Mouse (Mus musculus): ENCODE measurements around the gene Rorc.

Gene Rorc

DNA sequence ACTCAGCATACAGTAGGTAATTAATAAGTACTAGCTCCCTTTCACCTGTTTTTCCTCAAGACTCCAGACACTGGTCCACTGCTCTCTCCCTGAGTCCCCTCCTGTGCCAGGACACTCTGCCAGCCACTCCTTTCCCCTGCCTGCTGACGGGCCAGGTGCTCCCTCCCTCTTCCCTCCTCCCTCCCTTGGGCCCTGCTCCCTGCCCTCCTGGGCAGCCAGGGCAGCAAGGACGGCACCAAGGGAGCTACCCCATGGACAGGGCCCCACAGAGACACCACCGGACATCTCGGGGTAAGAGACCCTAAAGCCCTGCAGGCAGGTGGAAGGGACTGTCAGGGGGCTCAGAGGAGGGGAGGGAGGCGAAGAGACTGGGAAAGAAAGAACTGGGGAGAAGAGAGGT, at the start of gene Rorc:
Gene Rorc (plus strand): TSS at position 154 of the 400 bp plus-strand sequence.
- DNase-seq, result peak; percentile 86

DNA sequence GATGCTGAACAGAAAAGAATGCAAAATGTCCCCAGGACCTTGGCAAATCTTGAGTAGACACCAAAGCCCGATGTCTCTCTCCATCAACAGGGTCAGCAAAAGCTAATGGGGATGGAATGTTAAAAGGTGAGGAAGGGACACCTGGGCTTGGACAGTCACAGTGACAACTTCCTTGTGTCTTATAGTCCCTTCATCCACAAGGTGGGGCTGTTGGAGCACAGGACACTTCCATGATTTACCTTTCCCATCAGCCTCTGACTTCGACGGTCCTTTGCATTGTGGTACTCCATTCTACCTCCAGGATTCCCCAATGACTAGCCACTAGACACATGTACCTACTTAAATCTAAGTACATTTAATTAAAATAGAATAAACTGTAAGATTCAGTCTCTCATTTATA, 43.9 kb upstream of the Rorc start:
- no peak for DNase-seq

DNA sequence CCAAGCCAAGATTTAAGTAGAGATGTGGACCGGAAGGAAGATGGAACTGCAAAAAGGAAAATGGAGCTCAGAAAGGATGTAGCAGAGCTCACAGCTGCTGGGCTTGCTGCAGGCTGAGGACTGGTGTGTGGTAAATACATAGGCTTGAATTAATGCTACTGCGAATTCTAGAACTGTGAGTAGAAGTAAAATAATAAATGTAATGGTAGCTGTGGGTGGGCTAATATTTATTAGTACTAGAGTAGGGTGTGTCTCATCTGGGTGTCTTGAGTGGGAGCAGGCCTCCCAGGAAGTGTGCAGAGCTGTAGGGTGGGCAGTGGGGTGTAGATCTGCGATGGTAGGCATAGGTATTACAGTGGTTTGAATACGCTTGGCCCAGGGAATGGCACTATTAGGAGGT, 38.2 kb upstream of the Rorc start:
- no peak for DNase-seq

DNA sequence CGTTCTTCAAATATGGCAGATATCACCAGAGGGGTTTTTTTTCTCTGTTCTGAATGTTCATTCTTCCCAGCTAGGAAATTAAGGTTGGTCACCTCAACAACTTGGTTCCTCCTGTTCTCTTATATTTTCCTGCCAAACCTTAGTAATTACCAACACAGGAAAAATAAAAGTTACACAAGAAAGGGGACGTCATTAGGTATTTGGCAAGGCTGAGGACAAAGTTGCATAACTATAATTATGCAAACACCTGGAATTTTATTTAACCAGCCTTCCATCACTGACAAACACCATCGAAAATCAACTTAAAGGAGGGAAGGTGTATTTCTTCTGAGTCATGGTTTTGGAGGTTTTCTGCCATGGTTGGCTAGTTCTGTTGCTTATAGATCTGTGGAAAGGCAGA, 34.1 kb upstream of the Rorc start:
- no peak for DNase-seq

DNA sequence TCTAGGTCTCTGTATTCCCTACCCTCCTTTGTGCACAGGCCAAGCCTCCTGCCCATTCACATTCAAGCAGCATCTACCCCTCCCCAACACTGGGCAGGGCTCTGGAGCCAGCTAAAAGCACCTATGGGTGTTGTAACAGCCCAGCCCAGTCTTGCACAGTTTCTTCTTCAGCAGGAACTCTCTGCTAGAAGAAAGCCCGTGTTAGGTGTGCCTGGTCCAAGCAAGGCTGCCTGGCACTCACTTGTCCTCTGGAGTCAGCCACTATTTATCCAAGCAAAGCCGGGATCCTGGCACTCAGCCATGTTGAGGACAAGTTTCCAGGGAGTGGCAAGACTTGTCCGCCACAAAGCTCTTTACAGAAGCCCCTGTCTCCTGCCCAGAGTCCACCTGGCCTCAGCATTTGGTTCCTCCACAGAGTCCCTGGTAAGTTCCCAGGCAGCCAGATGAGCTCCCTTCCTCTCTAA, 30.6 kb upstream of the Rorc start, which contains the start of gene Them5:
Gene Them5 (plus strand): TSS at position 141 of the 464 bp plus-strand sequence.
- peak; percentile 47 for DNase-seq

DNA sequence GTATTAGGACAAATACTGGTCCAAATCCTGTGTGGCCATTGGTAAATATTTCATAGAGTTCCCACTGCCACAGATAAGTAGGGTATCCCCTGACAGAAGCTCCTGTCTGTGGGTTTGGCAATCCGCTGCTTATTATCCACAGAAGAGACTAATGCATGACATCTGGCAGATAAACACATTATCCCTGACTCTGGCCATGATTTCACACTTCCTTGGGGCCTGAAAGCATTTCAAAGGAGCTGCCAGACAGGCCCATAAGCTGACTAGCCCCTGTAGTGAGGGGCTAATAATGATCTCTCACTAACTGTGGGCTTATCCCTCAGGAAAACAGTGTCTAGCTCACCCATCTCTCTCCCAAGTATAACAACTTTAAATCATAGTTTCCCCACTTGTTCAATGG, 30.0 kb upstream of the Rorc start:
- DNase-seq, result no peak

DNA sequence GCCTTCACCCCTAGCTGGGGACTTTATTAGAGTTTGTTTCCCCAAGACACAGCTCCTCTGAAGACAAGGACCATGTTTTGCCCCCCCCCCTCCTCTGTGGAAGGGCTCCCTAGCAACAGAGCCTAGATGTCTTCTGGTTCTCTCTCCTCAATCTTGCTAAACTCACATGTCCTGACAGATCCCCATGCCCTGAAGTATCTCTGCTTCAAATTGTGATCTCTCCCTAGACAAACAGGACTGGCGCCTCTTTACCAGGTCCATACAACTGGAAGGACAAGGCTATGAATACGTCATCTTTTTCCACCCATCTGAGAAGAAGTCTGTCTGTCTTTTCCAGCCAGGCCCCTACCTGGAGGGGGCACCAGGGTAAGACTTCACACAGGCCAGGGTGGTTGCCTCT, 28.4 kb upstream of the Rorc start:
- DNase-seq, result no peak

DNA sequence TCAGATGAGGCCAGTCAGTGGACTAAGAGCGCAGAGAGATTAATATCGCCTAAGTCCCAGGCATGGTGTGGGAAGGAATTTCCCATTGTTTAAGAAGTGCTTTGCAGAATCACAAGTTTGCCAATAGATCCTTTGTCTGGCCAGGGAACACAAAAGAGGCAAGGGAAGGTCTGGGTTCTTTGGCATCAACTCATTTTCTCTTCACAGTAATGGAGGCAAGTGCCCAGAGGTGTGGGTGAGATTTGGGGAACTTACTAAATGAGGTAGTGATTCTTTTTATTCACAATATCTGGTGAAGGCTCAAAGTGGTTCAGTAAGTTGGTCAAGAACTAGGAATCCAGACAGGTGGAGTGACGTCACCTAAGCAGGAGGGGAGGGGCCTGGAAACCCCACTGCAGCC, 27.7 kb upstream of the Rorc start:
- no peak for DNase-seq

DNA sequence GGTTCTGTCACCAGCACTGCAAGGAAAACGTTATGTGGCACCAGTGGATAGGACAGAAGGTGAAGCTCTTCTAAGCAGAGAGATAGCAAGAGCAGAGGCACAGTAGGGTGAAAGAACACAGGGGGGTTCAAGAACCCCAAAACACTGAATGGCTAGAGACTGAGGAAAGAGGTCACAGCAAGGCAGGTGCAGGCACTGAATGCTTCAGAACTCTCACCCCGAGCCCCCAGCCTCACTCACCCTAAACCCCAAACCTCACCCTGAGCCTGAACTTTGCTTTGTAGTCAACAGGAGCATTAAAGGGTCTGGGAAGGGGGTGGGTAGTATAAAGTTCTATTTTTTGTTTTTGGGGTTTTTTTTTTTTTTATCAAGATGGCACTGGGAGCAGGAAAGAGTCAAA, 24.4 kb upstream of the Rorc start:
- DNase-seq, result no peak

DNA sequence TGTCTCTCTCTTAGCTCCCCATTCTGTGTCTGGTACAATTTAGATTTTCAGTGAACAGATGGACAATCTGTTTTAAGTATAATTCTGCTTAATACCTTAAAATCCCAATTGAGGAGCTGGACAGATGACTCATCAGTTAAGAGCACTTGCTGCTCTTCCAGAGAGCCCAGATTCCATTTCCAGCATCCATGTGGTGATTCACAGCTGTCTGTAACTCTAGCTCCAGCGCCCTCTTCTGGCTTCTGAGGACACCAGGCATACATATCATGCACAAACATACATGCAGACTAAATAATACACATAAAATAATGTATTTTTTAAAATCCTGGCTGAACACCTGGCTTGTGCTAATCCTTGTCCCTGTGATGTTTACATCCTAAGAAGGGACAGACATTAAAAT, 11.8 kb upstream of the Rorc start:
- no peak for DNase-seq

DNA sequence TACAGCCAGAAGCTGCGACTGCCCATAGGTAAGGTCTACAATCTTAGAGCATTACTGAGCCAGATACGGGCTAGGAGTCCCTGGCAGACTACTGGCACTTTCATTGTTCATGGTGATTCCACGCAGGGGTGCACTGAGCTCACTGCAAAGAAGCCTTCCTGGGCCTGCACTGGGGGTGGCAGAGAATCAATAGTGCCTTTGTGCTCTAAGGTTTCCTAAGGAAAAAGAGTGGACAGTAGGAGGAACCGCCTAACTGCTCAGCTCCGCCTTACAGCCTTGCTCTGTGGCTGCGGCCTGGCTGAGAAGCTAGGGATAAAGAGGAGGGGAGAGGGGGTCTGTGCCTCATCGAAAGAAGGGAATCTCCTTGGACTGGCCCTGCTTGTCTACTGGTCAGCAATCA, 10.5 kb upstream of the Rorc start, which contains the start of gene C2cd4d:
Gene C2cd4d (plus strand): TSS at position 301 of the 400 bp plus-strand sequence.
- DNase-seq, result no peak

DNA sequence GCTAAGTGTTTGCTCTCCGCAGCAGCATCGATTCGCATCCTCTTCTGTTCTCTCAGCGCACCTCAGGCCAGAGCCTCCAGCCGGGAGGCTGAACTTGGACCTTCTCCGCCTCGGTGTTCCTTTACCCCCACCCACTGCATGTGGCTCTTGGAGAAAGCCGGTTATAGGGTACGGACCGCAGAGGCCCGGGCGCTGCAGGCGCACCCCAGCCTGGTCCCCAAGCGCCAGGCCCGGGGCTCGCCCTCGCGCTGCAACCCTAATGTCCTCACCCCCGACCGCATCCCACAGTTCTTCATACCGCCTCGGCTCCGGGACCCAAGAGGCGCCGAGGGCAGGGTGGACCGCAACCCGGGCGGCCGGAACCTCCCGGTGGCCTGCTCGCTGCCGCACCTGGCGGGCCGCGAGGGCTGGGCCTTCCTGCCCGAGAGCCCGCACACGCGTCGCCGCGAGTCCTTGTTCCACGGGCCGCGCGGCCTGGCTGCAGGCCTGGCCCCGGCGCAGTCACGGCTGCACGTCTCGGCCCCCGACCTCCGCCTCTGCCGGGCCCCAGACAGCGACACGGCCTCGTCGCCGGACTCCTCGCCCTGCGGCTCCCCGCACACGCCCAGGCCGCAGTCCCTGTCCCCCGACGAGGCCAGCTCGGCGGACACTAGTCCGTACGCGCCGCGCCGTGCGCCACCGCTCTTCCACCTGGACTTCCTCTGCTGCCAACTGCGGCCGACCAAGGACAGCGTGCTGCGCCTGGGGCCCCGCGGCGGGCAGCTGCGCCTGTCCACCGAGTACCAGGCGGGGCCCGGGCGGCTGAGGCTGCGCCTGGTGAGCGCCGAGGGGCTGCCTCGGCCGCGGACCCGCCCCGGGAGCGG, 9.1 kb upstream of the Rorc start:
- peak; percentile 64 for DNase-seq

DNA sequence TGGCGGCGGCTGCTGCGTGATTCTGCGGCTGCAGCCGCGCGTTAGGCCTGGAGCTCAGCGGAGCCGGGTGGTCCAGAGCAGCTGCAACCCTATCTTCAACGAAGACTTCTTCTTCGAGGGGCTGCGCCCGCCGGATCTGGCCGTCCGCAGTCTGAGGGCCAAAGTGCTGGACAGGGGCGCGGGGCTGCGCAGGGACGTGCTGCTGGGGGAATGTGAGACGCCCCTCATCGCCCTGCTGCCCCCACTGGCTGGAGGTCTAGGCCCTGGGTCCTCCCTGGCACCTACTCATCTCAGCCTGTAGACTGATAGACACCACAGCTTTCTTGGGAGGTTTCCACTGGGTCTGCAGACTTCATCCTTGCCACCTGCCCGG, 8.5 kb upstream of the Rorc start:
- DNase-seq, result no peak

DNA sequence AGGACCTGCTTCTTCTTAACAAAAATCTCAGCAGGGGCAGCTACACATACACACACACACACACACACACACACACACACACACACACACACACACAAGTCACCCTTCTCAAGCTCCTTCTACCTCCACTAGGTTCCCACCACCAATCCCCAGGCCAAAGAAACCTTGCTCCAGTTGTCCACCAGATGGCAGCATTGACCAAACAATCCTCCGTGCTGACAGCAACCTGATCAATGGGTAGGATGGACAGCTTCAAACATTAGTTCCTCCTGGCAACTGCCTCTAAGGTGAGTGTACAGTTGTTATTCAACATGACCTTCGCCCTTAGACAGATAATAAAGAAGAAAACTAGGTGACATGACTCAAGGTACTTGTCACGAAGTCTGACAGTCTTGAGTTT, 5.8 kb upstream of the Rorc start:
- DNase-seq, result peak; percentile 81

DNA sequence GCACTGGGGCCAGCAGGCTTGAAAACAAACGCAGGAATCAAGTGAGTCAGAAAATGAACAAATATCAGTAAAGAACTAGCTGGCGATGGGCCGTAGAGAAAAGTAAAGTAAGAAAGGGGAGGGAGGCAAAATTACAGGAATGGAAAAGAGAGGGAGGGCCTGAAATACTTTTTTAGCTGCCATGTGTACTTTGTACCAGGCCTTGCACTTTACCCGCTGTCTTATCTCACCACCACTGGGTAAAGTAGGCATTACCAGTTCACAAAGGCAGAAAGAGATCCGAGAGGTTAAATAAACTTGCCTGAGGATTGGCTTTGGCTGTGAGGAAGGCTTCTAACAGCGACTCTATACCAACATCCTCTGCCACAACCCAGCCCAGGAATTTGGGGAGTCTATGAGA, 5.1 kb upstream of the Rorc start:
- no peak for DNase-seq

DNA sequence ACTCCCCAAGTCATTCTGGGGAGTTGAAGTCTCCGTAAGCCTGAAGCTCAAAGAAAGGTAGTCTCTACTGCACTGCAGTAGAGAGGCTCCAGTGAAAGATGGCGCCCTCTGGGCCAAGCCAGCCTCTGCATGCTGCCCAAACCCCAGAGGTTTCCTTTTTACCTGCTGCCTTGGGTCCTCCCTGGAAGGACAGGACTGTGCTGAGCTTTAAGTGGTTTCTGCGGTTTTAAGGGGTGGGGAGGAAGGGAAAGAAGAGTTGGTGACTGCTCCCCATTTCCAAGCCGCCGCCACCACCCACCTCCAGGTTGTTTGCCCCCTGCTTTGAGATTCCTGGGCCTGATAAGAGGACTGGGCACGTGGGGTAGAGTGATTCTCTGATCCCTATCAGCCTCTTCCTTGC, 4.0 kb upstream of the Rorc start:
- DNase-seq, result no peak

DNA sequence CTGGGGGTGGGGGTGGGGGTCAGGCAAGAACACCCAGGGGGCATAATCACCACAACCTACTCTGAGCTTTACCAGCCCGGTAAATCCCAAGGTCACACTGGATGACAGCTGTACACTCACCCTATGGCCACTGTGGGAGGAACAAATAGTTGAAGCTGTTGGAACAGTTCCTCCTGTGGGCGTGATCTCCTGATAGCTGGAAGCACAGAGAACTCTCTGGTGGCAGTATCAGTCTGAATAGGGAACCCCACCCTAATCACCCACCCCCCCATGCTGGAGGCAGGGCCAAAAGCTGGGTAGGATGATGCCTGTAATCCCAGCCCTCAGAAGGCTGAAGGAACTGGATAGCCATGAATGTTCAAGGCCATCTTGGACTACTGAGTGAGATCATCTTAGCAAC, 2.9 kb upstream of the Rorc start:
- no peak for DNase-seq

DNA sequence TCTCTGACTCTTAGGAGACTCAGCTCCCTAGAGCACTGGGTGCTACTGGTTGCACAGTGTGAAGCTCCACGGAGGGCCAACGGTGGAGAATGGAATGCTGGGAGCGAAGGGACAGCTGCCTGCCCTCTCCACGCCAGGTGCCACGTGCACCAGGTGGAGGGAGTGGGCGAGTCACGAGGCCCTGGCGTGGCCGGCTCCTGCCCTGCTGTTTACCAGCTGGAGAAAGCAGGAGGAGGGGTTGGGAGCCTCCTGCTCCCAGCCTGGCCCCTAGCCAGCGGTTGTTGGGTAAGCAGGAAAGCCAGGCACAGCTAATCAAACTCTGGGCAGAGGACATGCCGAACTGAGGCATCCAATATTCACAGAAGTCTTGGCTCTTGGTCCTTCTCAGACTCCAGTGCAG, 957 bp upstream of the Rorc start:
- peak; percentile 95 for DNase-seq

DNA sequence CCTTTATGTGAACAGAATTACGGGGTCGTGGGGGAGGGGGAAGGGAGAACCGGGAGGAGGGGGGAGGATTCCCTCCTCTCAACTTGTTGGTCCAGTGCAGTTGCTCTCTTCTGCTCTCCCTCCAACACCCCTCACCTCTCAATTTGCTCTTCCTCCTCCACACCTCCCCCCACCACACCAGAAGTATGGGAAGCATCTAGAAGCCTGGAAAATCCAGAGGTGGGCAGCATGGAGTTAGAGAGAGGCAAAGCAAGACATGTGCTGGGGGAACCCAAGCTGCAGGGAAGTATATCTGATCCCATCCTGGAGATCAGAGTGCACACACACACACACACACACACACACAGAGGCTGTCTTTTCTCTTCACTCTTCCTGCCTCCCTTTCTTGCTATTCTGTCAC, 556 bp upstream of the Rorc start:
- DNase-seq, result no peak

DNA sequence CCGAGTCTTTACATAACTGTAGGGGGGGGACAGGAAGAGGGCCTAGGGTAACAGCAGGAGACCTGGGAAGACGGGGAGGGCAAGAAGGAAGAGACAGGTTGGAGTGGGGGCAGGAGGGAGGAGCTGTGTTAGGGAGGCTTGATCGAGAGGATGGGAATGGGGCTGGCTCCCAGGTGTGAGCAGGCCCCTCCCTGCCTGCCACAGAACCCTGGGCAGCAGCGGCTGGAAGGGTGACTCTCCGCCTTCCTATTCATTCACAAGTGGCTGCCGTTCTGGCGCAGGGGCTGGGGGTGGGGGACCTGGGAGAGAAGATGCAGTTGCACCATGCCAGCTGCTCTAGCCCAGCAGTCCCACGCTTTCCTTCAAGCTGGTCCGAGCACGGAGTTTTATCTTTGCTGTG, 496 bp downstream of the Rorc start:
- DNase-seq, result peak; percentile 51

DNA sequence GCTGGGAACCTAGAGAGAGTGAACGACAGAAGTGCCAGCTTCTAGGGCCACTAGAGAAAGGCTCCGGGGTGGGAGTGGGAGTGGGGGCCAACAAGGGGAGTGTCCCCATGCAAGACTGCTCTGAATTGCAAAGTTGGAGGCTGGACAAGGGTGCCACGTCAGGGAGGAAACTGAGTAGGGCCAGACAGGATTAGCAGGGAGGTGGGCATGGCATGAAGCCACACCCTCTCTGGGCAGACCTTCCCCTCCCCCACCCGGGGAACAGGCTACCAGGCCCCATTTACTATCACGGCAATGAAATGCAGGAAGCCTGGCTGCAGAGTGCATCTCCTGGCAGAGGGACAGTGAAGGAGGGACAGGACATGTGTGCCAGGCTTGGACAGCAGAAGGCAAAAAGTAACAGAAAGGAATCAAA, 1.0 kb downstream of the Rorc start:
- DNase-seq, result peak; percentile 83

DNA sequence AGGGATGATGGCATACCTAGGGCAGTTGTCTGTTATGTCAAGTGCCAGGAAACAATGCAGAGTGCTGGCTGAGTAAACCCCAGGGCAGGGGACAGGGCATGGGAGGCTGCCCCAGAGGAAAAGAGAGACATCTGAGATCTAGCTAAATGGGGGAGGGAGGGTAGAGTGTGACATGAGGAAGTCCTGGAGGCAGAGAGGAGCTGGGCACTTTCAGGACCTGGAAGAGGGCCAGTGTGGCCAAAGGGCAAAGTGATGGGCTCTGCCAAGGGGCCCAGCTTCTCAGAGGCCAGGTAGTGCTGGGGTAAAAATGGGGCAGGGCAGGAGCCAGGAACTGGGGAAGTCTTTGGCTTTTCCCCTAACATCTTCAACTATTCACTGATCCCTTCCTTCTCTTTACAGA, 2.0 kb downstream of the Rorc start:
- DNase-seq, result peak; percentile 83

DNA sequence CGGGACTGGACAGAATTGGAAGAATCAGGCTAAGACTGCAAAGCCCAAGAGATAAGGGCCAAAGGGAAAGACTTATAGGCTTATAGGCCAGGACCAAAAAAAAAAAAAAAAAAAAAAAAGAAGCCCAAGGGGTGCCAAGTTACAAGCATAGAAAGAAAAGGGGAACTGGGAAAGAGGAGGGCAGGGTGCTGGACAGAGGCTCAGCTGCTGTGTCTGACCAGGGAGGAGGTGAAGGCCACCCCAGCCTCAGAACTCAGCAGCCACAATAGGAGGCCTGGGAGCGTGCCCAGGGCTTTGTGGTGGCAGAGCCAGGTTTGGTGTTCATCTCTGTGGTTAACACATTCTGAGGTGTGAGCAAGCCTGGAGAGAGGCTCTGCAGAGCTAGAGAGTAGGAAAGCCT, 2.6 kb downstream of the Rorc start:
- no peak for DNase-seq

DNA sequence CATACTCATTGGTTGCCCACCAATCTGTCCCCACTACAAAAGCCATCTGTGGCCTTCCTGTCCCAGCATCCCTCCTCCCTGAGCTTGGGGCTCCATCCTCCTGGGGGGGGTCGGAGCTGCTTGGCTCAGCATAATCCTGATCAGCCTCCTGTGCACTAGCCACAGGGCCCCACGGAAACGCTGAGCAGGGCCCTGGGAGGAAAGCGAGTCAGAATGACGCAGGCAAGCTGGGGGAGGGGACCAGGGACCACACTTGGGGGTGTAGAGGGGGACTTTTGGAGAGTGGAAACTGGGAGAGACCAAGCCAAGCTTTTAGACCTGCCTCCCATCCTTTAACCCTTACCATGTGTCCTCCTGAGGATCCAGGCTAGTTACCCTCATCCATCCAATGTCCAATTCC, 3.3 kb downstream of the Rorc start:
- no peak for DNase-seq

Measured in kidney, postnatal 14 days (tissue).